Mouse (Mus musculus) midbrain, embryonic 14.5 days (tissue): ENCODE data around the gene Ankrd9. TPM values are rescaled to one million over a fixed set of nuclear protein-coding genes. Genes with fewer than 3 reads are reported as not detected.
A peak's percentile ranks its signal among the peaks of the same experiment; 100 is the strongest.

Experiments
- ATAC-seq: fragments of 200-750 bp; cut with Nextera tagmentation; 2 replicates; pipeline ENCODE4 v1.8.0; 2017; ENCODE audit warnings: moderate number of reproducible peaks, moderate library complexity; ENCODE audit not compliant: low FRiP score, low TSS enrichment
- DNase-seq: peaks from one replicate; pipeline ENCODE4 v3.0.0-alpha.2; 2015
- H3K27ac ChIP-seq: fragments of 300-500 bp; sonication (generic); replicated peaks from 2 replicates; pipeline ENCODE4 v1.5.1; 2014; ENCODE audit warnings: mild to moderate bottlenecking, low read depth, low read length, moderate library complexity
- H3K27me3 ChIP-seq: fragments of 300-500 bp; sonication (generic); 2 replicates; pipeline ENCODE4 v1.6.1; 2014; ENCODE audit warnings: low read length, control low read depth, mixed read lengths; ENCODE audit not compliant: control insufficient read depth, insufficient read depth
- H3K36me3 ChIP-seq: fragments of 300-500 bp; sonication (generic); 2 replicates; pipeline ENCODE4 v1.6.1; 2014; ENCODE audit warnings: low read length, control low read depth; ENCODE audit not compliant: control insufficient read depth, insufficient read depth
- H3K4me1 ChIP-seq: fragments of 300-500 bp; sonication (generic); 2 replicates; pipeline ENCODE4 v1.6.1; 2014; ENCODE audit warnings: mild to moderate bottlenecking, antibody characterized with exemption, low read length, control low read depth; ENCODE audit not compliant: control insufficient read depth, insufficient read depth
- H3K4me2 ChIP-seq: fragments of 300-500 bp; sonication (generic); 2 replicates; pipeline ENCODE4 v1.6.1; 2014; ENCODE audit warnings: mild to moderate bottlenecking, low read length, moderate library complexity
- H3K4me3 ChIP-seq: fragments of 300-500 bp; sonication (generic); replicated peaks from 2 replicates; pipeline ENCODE4 v1.5.1; 2014; ENCODE audit warnings: low read depth, low read length
- H3K9ac ChIP-seq: fragments of 300-500 bp; sonication (generic); replicated peaks from 2 replicates; pipeline ENCODE4 v1.6.1; 2014; ENCODE audit warnings: mild to moderate bottlenecking, low read length, moderate library complexity
- H3K9me3 ChIP-seq: fragments of 300-500 bp; sonication (generic); 2 replicates; pipeline ENCODE4 v1.6.1; 2016; ENCODE audit warnings: low read length, control low read depth, mixed read lengths; ENCODE audit not compliant: control insufficient read depth
- WGBS: fragments of 180-500 bp; shearing (Covaris S2); extraction: QIAGEN DNeasy Blood & Tissue Kit; methylation state at CpG from one replicate; pipeline ENCODE4 v1.1.7; 2014; 5-methylcytosine and 5-hydroxymethylcytosine counted together
- polyA plus RNA-seq: library from polyadenylated mRNA; unstranded; fragments of >200 nt; fragmentation: Nextera tagmentation; extraction: Ambion mirVana; gene quantifications from 2 replicates; pipeline ENCODE4 v1.2.1, GENCODE M21; 2014

The Ankrd9 gene
- polyA plus RNA-seq, 1 experiment from 2014 or later: 7.4 TPM

- Histone ChIP-seq H3K4me3 (peak overlapping the region; percentile 40; the same call in 1 of the 2 replicates), H3K9me3 (0 out of 2 replicates have a peak, but pooled peaks cover under 1% of the 10 kb centered on the region), H3K4me1 (no peaks in the 10 kb centered on the region), H3K36me3 (no peaks in the 10 kb centered on the region), H3K27me3 (no peaks in the 10 kb centered on the region), H3K4me2 (no peak overlapping the region; the same call in 1 of the 2 replicates), H3K9ac (no peak overlapping the region), H3K27ac (no peak overlapping the region)
- WGBS: 84% methylated on average over 12 of the region's 12 CpGs
- DNase-seq: no peak
- 0 out of 2 replicates have a peak, but pooled peaks have one; percentile 12 for ATAC-seq
These were observed 13.9 kb upstream of the Ankrd9 start for GRCm38 (mm10) chr12:110992771-110993170.

GRCm38 (mm10) chr12:110992128-110992553 lies 13.3 kb upstream of the Ankrd9 start:
- Histone ChIP-seq H3K4me3 (peak overlapping the region; percentile 40), H3K9ac (peak overlapping the region; percentile 49; the same call in 1 of the 2 replicates), H3K9me3 (no peaks in the 10 kb centered on the region), H3K4me1 (no peaks in the 10 kb centered on the region), H3K27ac (peak overlapping the region; percentile 63; the same call in 1 of the 2 replicates), H3K4me2 (peak overlapping the region; percentile 61), H3K36me3 (no peaks in the 10 kb centered on the region), H3K27me3 (no peaks in the 10 kb centered on the region)
- WGBS: under 1% methylated on average over 24 of the region's 24 CpGs
- peak; percentile 87 for ATAC-seq
- peak; percentile 91 for DNase-seq

- Histone ChIP-seq H3K9ac (no peak overlapping the region; the same call in 1 of the 2 replicates), H3K4me1 (no peaks in the 10 kb centered on the region), H3K36me3 (no peaks in the 10 kb centered on the region), H3K4me3 (peak overlapping the region; percentile 40), H3K27ac (peak overlapping the region; percentile 10; the same call in 1 of the 2 replicates), H3K4me2 (peak overlapping the region; percentile 61), H3K27me3 (no peaks in the 10 kb centered on the region), H3K9me3 (no peaks in the 10 kb centered on the region)
- 2% methylated on average over 23 of the region's 23 CpGs for WGBS
- ATAC-seq (peak; percentile 87), DNase-seq (peak; percentile 83)
These were observed 12.7 kb upstream of the Ankrd9 start for GRCm38 (mm10) chr12:110991361-110992127.

GRCm38 (mm10) chr12:110990500-110990899 lies 11.7 kb upstream of the Ankrd9 start:
- no peaks in the 10 kb centered on the region for H3K36me3 ChIP-seq
- H3K27ac ChIP-seq: no peak overlapping the region
- H3K4me2 ChIP-seq: no peak overlapping the region
- H3K27me3 ChIP-seq: no peaks in the 10 kb centered on the region
- H3K9ac ChIP-seq: no peak overlapping the region
- no peaks in the 10 kb centered on the region for H3K4me1 ChIP-seq
- H3K9me3 ChIP-seq: no peaks in the 10 kb centered on the region
- 94% methylated on average over 7 of the region's 7 CpGs for WGBS
- ATAC-seq (no peak), DNase-seq (no peak)
- no peak overlapping the region for H3K4me3 ChIP-seq

- Histone ChIP-seq H3K9me3 (no peaks in the 10 kb centered on the region), H3K4me1 (no peaks in the 10 kb centered on the region), H3K27me3 (no peaks in the 10 kb centered on the region), H3K36me3 (no peaks in the 10 kb centered on the region), H3K9ac (no peak overlapping the region), H3K4me3 (no peak overlapping the region), H3K27ac (no peak overlapping the region), H3K4me2 (no peak overlapping the region)
- no peak for ATAC-seq
- WGBS: 93% methylated on average over 3 of the region's 3 CpGs
- DNase-seq: no peak
These were observed 10.6 kb upstream of the Ankrd9 start for GRCm38 (mm10) chr12:110989409-110989808.

GRCm38 (mm10) chr12:110986536-110987425 lies 7.9 kb upstream of the Ankrd9 start:
- DNase-seq (no peak), ATAC-seq (no peak)
- WGBS: 85% methylated on average over 11 of the region's 11 CpGs
- Histone ChIP-seq H3K4me3 (no peak overlapping the region), H3K36me3 (no peaks in the 10 kb centered on the region), H3K4me2 (no peak overlapping the region), H3K4me1 (no peaks in the 10 kb centered on the region), H3K27ac (no peak overlapping the region), H3K9me3 (no peaks in the 10 kb centered on the region), H3K27me3 (no peaks in the 10 kb centered on the region), H3K9ac (no peak overlapping the region)

- Histone ChIP-seq H3K9me3 (no peaks in the 10 kb centered on the region), H3K4me2 (no peak overlapping the region), H3K4me3 (no peak overlapping the region), H3K9ac (no peak overlapping the region), H3K27ac (no peak overlapping the region), H3K4me1 (no peaks in the 10 kb centered on the region), H3K27me3 (no peaks in the 10 kb centered on the region), H3K36me3 (no peaks in the 10 kb centered on the region)
- WGBS: 88% methylated on average over 9 of the region's 9 CpGs
- no peak for DNase-seq
- no peak for ATAC-seq
These were observed 6.3 kb upstream of the Ankrd9 start for GRCm38 (mm10) chr12:110985141-110985540.

DNA sequence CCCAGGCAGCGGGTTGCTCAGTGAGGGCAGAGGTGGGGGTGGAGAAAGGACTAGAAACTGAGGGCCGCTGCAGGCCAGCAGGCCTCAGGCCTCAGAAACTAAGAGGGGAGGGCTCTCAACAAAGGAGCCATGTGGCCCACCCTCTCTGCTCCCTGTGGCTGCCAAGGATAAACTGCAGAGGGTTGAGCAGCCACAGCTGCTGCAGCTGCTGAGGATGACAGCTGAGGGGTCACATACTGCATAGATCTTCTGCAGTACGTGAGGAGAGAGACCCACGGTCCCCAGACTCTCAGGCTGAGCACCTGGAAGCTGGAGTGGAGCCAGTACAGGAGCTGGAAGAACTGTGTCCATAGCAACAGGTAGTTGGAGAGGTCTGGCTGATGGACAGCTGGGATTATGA lies 5.8 kb upstream of the Ankrd9 start:
- no peak for DNase-seq
- Histone ChIP-seq H3K9ac (no peak overlapping the region), H3K9me3 (no peaks in the 10 kb centered on the region), H3K36me3 (no peaks in the 10 kb centered on the region), H3K27ac (no peak overlapping the region), H3K4me1 (no peaks in the 10 kb centered on the region), H3K4me2 (no peak overlapping the region), H3K27me3 (no peaks in the 10 kb centered on the region), H3K4me3 (no peak overlapping the region)
- no peak for ATAC-seq
- 65% methylated on average over 4 of the region's 4 CpGs for WGBS
